Mouse (Mus musculus): Measurements from ENCODE around the gene Metap1d.

Gene Metap1d

DNA sequence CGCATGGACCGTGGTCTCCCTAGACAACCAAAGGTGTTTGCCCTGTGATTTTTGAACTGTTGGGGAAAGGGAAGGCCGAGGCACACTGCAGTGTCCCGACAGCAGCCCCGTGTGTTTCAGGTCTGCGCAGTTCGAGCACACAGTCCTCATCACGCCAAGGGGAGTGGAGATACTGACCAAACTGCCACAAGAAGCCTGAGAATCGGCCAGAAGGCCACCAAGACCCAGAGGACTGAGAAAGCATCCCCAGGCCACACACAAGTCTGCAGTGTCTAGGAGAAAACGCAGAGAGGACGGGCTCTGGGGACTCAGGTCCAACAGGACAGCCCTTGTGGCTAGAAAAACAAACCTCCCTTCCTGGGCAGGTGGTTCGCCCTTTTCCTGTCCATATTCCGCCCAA, 71.7 kb downstream of the Metap1d start:
- no peak for DNase-seq (ENCODE audit: extremely low read depth, low read depth, low spot score)

DNA sequence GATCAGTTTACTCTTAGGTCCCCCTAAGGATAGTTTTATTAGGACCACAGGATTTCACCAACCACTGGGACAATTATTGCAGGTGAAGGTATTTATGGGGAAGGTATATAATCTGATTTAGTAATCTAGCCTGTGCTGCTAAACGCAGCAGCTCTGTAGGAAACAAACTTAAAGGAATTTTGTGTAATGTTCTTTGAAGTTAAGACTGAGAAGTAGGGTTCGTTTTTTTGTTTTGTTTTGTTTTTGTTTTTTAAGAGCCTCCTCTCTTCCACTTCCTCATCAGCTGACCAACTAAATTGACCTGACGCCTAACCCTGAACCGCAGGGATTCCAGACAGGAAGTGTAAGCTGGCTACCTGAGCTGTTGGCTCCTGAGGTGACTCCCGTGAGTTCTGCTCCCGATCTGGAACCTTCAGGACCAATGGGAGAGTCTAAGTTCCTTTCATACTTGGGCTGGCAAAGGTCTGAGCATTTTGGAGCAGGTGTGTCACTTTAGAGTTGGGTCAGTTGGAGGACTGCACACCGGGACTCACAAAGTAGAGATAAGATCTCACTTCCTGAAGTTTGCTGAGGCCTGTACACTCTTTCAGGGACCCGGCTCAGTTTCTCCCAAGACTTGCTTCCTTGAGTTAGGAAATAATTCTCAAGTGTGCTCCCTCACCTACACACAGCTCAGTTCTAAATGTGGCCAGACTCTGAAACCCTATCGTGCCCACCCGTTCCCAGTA, 73.7 kb downstream of the Metap1d start:
- DNase-seq (ENCODE audit: extremely low read depth, low read depth, low spot score) = no peak

GRCm38 (mm10) chr2:71527323-71528013, 74.4 kb downstream of the Metap1d start:
- no peak for DNase-seq (ENCODE audit: extremely low read depth, low read depth, low spot score)

GRCm38 (mm10) chr2:71528014-71528713, 75.1 kb downstream of the Metap1d start, which contains the start of gene Dlx1:
Gene Dlx1, plus strand, starts transcription at chr2:71528113.
- DNase-seq (ENCODE audit: extremely low read depth, low read depth, low spot score) = no peak

DNA sequence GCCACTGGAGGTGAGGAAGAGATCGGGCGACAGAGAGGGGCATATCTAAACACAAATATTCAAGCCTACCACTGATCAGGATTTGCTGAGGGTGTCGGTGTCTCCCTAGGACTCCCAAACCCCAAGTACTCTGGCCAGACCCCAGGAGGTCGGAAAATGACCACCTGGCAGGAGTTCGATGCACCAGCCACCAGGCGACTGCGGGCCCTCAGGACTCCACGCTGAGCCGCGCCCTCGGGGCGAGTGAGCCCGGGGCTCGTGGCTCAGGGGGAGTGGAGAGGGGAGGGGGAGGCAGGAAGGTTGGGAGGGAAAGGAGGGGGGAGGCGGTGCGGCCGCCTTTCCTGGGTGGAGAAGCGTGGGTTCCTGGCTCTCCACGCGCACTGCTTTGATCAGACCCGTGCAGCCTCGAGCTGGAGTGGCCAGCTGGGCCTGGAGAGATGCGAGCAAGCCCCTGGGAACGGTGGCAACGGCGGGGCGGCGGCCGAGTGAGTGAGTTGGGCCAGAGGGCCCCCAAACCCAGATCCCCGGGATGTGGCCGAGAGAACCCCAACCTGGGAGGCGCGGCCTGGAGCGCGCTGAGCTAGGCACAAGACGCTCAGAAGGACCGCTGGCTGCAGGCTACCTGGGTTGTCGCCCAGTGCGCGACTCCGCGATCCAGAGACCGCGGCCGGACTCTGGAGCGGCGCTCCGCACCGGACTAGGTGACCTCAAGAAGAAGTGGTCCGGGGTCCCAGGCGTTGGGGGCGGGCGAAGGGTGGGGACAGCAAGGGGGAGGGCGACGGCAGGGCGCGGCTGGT, 75.8 kb downstream of the Metap1d start:
- no peak for DNase-seq (ENCODE audit: extremely low read depth, low read depth, low spot score)

- DNase-seq (ENCODE audit: extremely low read depth, low read depth, low spot score) = peak; percentile 11
Measured at GRCm38 (mm10) chr2:71529511-71530351, 76.7 kb downstream of the Metap1d start.

DNA sequence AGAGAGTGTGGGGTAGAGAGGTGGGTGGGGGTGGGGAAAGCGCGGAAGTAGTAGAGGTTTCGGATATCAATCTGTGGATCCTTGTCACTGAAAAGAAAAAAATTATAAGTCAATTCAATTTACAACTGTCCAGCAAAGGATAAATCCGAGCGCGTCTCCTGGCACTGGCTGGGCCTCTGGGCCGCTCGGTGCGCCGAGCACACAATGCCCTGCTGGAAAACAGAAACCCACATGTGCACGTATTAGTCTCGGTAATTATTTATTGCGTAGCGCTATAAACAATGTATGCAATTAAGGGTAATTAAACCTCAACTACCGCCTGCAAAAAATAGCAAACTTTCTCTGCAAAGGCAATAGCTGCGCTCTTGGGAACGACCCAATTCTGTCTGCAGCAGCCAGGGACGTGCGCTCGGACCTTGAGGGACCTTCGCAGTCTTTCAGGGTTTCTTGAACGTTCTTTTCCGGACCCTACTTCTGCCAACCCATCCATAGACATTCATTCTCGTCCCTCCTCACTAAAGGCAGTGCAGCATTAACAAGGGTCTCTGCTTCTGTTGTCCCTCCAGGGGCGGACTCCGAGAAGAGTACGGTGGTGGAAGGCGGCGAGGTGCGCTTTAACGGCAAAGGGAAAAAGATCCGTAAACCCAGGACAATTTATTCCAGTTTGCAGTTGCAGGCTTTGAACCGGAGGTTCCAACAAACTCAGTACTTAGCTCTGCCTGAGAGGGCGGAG, 77.5 kb downstream of the Metap1d start:
- no peak for DNase-seq (ENCODE audit: extremely low read depth, low read depth, low spot score)

DNA sequence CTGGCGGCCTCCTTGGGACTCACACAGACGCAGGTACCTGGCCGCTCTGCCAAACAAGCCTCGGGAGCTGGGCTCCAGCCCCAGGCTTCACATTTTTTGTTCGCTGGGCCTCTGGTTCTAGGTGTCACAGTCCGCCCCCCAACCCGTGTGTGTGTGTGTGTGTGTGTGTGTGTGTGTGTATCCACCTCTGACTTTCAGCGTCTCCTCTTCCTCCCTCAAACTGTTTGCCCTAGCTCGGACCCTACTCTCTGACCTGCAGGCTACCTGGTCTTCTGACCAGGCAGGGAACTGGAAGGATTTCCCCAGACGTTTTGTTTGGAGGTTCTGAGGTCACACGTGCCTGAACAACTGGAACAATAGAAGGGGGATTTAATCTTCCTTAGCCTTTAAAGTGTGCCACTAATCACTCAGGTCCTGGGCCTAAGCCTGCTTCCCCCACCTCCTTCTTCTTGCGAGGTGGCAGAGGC, 78.1 kb downstream of the Metap1d start:
- no peak for DNase-seq (ENCODE audit: extremely low read depth, low read depth, low spot score)

- DNase-seq (ENCODE audit: extremely low read depth, low read depth, low spot score) = no peak
Measured at GRCm38 (mm10) chr2:71531990-71532970, 79.2 kb downstream of the Metap1d start.

GRCm38 (mm10) chr2:71533094-71533493, 80.0 kb downstream of the Metap1d start:
- no peak for DNase-seq (ENCODE audit: extremely low read depth, low read depth, low spot score)

GRCm38 (mm10) chr2:71534242-71535052, 81.4 kb downstream of the Metap1d start:
- no peak for DNase-seq (ENCODE audit: extremely low read depth, low read depth, low spot score)

GRCm38 (mm10) chr2:71540611-71541417, 87.7 kb downstream of the Metap1d start:
- no peak for DNase-seq (ENCODE audit: extremely low read depth, low read depth, low spot score)

GRCm38 (mm10) chr2:71541418-71542226, 88.5 kb downstream of the Metap1d start:
- no peak for DNase-seq (ENCODE audit: extremely low read depth, low read depth, low spot score)

DNA sequence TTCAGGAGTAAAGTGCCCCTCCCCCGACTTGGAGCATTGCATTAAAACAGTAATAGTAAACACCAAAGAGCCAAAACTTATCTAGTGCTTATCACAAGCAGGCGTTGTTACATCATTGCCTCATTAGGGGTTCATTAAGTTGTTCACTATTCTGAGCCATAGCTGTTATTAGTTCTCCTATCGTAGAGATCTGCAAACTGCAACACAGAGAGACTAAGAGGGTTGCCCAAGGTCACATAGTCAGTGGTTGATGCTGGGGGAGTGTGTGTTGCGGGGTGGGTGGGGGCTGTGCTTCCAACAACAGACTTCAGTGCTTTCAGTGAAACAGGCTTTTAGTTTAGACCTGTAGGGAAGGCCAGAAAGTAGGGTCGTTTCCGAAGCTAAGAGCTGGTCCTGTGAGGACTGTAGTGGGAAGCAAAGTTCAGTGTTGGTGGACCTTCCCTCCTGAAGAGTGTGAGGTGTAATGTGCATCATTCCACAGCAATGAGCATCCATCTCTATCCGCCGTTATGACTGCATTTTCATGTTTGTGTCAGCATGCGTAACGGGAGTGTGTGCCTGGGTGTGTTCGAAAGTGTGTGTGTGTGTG, 89.2 kb downstream of the Metap1d start:
- DNase-seq (ENCODE audit: extremely low read depth, low read depth, low spot score) = no peak

GRCm38 (mm10) chr2:71542816-71543301, 89.8 kb downstream of the Metap1d start:
- DNase-seq (ENCODE audit: extremely low read depth, low read depth, low spot score) = no peak

Data from fat pad, adult 2 months (tissue).